Mouse (Mus musculus) stomach, postnatal 0 days (tissue): ENCODE measurements around the gene Il17re.

Experiments used
- CTCF ChIP-seq: IDR thresholded peaks from 2 replicates; pipeline ENCODE4 v1.5.1; 2016; ENCODE audit warnings: antibody characterized with exemption, low read depth, mild to moderate bottlenecking, moderate library complexity
- EP300 ChIP-seq: optimal IDR thresholded peaks from 2 replicates; pipeline ENCODE3; 2016; ENCODE audit warnings: antibody characterized with exemption

- TF ChIP-seq CTCF (no peak), EP300 (no peak)
Measured at GRCm38 (mm10) chr6:113437135-113437534, 21.1 kb upstream of the Il17re start.
